Mouse (Mus musculus) heart, embryonic 14.5 days (tissue): Measurements from ENCODE around the gene Olfr1197. TPM values are rescaled to one million over a fixed set of nuclear protein-coding genes. Genes with fewer than 3 reads are reported as not detected.

ENCODE experiments used
- ATAC-seq: fragments of 200-750 bp; cut with Nextera tagmentation; 2 replicates; pipeline ENCODE4 v1.8.0; 2017; ENCODE audit warnings: low read depth, moderate TSS enrichment; ENCODE audit not compliant: insufficient number of reproducible peaks, insufficient read depth, low FRiP score
- H3K27ac ChIP-seq, 2 experiments: fragments of 200-500 bp in 1 of 2; fragments of 300-500 bp in 1 of 2; sonication (generic) in 1 of 2; replicated peaks in 1 of 2; 2 replicates each; pipeline ENCODE4 v1.5.1; 2012 to 2014; ENCODE audit warnings: low read depth in 2 of 2, low read length in 2 of 2, control low read depth in 1 of 2, mild to moderate bottlenecking in 1 of 2, mixed read lengths in 1 of 2; ENCODE audit not compliant: control insufficient read depth in 1 of 2, insufficient read depth in 1 of 2
- H3K27me3 ChIP-seq: fragments of 300-500 bp; sonication (generic); 2 replicates; pipeline ENCODE4 v1.6.1; 2014; ENCODE audit warnings: mild to moderate bottlenecking, low read length, control low read depth; ENCODE audit not compliant: control insufficient read depth, insufficient read depth
- H3K36me3 ChIP-seq: fragments of 300-500 bp; sonication (generic); 2 replicates; pipeline ENCODE4 v1.6.1; 2014; ENCODE audit warnings: mild to moderate bottlenecking, control low read depth, low read length, mixed read lengths; ENCODE audit not compliant: control insufficient read depth, insufficient read depth
- H3K4me1 ChIP-seq, 2 experiments: fragments of 200-500 bp in 1 of 2; fragments of 300-500 bp in 1 of 2; sonication (generic) in 1 of 2; 2 replicates each; pipeline ENCODE4 v1.6.1; 2012 to 2014; ENCODE audit warnings: low read length in 2 of 2, control low read depth in 1 of 2, mixed read lengths in 1 of 2; ENCODE audit not compliant: control insufficient read depth in 2 of 2, insufficient read depth in 2 of 2
- H3K4me2 ChIP-seq: fragments of 300-500 bp; sonication (generic); 2 replicates; pipeline ENCODE4 v1.6.1; 2014; ENCODE audit warnings: mild to moderate bottlenecking, low read length
- H3K4me3 ChIP-seq, 2 experiments: fragments of 200-500 bp in 1 of 2; fragments of 300-500 bp in 1 of 2; sonication (generic) in 1 of 2; 2 replicates each; pipeline ENCODE4 v1.5.1; 2012 to 2014; ENCODE audit warnings: low read length in 2 of 2, mild to moderate bottlenecking in 2 of 2, control low read depth in 1 of 2, low read depth in 1 of 2, moderate library complexity in 1 of 2; ENCODE audit not compliant: control insufficient read depth in 1 of 2, insufficient read depth in 1 of 2
- H3K9ac ChIP-seq: fragments of 300-500 bp; sonication (generic); 2 replicates; pipeline ENCODE4 v1.6.1; 2014; ENCODE audit warnings: mild to moderate bottlenecking, low read length
- H3K9me3 ChIP-seq: fragments of 300-500 bp; sonication (generic); 2 replicates; pipeline ENCODE4 v1.6.1; 2016; ENCODE audit warnings: low read length, control low read depth; ENCODE audit not compliant: control insufficient read depth
- WGBS: fragments of 180-500 bp; shearing (Covaris S2); extraction: QIAGEN DNeasy Blood & Tissue Kit; methylation state at CpG from one replicate; pipeline ENCODE4 v1.1.7; 2014; 5-methylcytosine and 5-hydroxymethylcytosine counted together
- polyA plus RNA-seq: library from polyadenylated mRNA; unstranded; fragments of >200 nt; fragmentation: Nextera tagmentation; extraction: Ambion mirVana; gene quantifications from 2 replicates; pipeline ENCODE4 v1.2.1, GENCODE M21; 2014

Olfr1197 gene
- not detected in 2 replicates for polyA plus RNA-seq

DNA sequence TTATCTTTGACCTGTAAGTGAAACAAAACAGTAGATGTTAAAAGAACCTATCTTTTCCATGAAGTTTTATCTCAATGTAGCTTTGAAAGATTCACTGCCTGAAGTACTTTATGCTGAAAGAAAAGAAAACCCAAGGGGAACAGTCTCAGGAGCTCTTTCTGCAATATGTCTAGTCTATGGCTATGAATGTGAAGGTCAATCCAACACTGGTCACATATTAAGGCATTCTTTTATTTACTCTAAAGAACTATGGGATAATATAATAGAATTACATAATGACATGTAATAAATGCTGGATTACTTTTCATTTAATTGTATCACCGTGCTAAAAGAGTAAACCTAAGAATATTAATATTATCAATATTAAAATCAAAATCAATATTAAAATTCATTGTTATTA lies at the start of gene Olfr1197:
Gene Olfr1197 (minus strand): TSS at position 101 of the 400 bp plus-strand sequence.
- Histone ChIP-seq H3K27ac (no peak within 1 kb of the TSS), H3K4me1 (no peaks in the 10 kb centered on the region), H3K9ac (no peak within 1 kb of the TSS), H3K4me3 (no peak within 1 kb of the TSS), H3K4me2 (no peak within 1 kb of the TSS), H3K27me3 (no peaks in the 10 kb centered on the region), H3K36me3 (no peaks in the 10 kb centered on the region), H3K9me3 (no peaks in the 10 kb centered on the region)
- ATAC-seq, result no peak
- 75% methylated on average over 1 of the region's 1 CpGs for WGBS

DNA sequence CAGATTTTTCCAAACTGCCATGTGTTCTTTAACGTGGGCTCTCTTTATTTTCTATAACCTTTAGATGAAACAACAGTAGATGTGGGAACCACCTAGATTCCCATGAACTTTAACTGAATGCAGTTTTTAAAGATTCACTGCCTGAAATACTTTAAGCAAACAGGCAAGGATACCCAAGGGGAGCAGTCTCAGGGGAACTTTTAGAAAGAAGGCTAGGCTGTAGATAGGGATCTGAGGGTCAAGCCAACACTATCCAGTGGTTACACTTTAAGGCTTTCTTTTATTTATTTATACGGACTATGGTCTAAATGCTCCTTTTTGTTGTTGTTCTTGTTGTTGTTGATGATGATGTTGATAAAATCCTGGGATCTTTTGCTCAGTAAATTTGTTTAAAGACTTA lies 38.2 kb upstream of the Olfr1197 start, which contains the start of gene Olfr1200:
Gene Olfr1200 (minus strand): TSS at position 101 of the 400 bp plus-strand sequence.
- ATAC-seq, result no peak
- Histone ChIP-seq H3K4me2 (no peak within 1 kb of the TSS), H3K36me3 (no peaks in the 10 kb centered on the region), H3K27me3 (no peaks in the 10 kb centered on the region), H3K9me3 (no peaks in the 10 kb centered on the region), H3K27ac (no peak within 1 kb of the TSS), H3K4me3 (no peak within 1 kb of the TSS), H3K4me1 (no peaks in the 10 kb centered on the region), H3K9ac (no peak within 1 kb of the TSS)
- 65% methylated on average over 2 of the region's 2 CpGs for WGBS

DNA sequence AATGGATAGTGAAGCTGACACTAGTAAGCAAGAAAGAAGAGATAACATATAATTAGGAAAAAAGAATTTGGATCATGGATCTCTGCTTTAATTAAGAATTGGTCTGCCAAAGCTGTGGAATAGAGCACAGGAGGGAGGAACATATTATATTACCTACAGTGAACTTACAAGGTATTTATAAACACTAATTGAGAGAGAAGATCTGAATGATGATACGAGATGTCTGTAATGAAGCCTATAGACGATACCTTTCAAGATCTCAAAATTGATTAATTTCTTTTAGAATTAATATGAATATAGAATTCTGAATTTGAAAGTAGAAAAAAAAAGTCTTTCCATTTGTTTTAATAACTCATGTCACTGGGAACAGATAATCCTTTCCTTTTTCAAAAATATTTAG lies 28.2 kb upstream of the Olfr1197 start, which contains the start of gene Olfr1199:
Gene Olfr1199 (minus strand): TSS at position 101 of the 400 bp plus-strand sequence.
- Histone ChIP-seq H3K4me3 (no peak within 1 kb of the TSS), H3K27me3 (no peaks in the 10 kb centered on the region), H3K4me2 (no peak within 1 kb of the TSS), H3K36me3 (no peaks in the 10 kb centered on the region), H3K9ac (no peak within 1 kb of the TSS), H3K4me1 (no peaks in the 10 kb centered on the region), H3K27ac (no peak within 1 kb of the TSS), H3K9me3 (no peaks in the 10 kb centered on the region)
- ATAC-seq, result no peak
- WGBS, result 83% methylated on average over 2 of the region's 2 CpGs

DNA sequence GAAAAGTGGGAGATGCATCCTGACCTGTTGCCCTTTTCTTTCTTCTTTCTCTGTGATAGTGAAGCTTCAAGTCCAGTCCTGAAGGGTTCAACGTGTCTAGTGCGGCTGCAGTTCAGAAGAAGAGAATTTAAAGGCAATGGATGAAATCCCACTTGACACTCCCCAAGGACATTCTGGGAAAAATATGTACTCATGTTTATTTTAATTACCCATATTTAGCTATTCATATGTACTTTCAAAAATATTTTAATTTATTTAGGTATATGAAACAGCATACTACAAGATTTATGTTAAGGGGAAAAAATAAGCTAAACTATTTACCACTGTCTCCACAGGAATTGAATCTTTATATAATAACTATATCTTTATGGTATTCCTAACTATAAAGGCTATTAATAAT lies 19.1 kb upstream of the Olfr1197 start, which contains the start of gene Olfr1198:
Gene Olfr1198 (minus strand): TSS at position 101 of the 400 bp plus-strand sequence.
- 74% methylated on average over 2 of the region's 2 CpGs for WGBS
- Histone ChIP-seq H3K4me1 (no peaks in the 10 kb centered on the region), H3K4me3 (no peak within 1 kb of the TSS), H3K27me3 (no peaks in the 10 kb centered on the region), H3K36me3 (no peaks in the 10 kb centered on the region), H3K9me3 (no peaks in the 10 kb centered on the region), H3K4me2 (no peak within 1 kb of the TSS), H3K9ac (no peak within 1 kb of the TSS), H3K27ac (no peak within 1 kb of the TSS)
- no peak for ATAC-seq

DNA sequence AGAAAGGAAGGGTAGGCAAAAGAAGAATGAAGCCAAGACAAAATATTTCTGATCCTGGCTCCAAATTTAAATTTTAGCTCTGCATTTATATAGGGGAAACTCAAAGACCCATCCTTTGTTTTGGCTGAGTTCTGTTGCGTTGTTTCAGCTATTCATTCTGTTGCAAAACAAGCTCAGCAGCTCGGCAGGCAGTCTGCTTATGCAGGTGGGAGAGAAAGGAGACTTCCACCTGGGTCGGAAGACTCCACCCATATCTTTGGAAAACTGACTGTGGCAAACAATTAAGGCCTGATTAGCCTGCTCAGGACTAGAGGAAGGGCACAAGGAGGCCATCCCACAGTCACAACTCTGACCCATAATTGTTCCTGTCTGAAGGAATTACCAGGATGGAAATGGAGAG lies 11.2 kb upstream of the Olfr1197 start:
- Histone ChIP-seq H3K4me2 (no peak overlapping the region), H3K4me1 (no peaks in the 10 kb centered on the region), H3K4me3 (no peak overlapping the region), H3K9ac (no peak overlapping the region), H3K9me3 (no peaks in the 10 kb centered on the region), H3K36me3 (no peaks in the 10 kb centered on the region), H3K27ac (no peak overlapping the region), H3K27me3 (no peaks in the 10 kb centered on the region)
- 62% methylated on average over 3 of the region's 3 CpGs for WGBS
- no peak for ATAC-seq

DNA sequence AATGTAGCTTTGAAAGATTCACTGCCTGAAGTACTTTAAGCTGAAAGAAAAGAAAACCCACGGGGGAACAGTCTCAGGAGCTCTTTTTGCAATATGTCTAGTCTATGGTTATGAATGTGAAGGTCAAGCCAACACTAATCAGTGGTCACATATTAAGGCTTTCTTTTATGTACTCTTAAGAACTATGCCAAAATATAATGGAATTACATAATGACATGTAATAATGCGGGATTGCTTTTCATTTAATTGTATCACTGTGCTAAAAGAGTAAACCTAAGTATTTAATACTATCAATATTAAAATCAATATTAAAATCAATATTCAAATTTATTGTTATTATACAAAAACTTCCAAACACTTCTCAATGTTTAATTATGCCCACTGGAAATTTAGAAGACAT lies 27.7 kb downstream of the Olfr1197 start, which contains the start of gene Olfr1196:
Gene Olfr1196 (minus strand): TSS at position 101 of the 400 bp plus-strand sequence.
- Histone ChIP-seq H3K9me3 (no peaks in the 10 kb centered on the region), H3K9ac (no peak within 1 kb of the TSS), H3K4me2 (no peak within 1 kb of the TSS), H3K27me3 (no peaks in the 10 kb centered on the region), H3K4me1 (no peaks in the 10 kb centered on the region), H3K36me3 (no peaks in the 10 kb centered on the region), H3K27ac (no peak within 1 kb of the TSS), H3K4me3 (no peak within 1 kb of the TSS)
- 75% methylated on average over 2 of the region's 2 CpGs for WGBS
- no peak for ATAC-seq

DNA sequence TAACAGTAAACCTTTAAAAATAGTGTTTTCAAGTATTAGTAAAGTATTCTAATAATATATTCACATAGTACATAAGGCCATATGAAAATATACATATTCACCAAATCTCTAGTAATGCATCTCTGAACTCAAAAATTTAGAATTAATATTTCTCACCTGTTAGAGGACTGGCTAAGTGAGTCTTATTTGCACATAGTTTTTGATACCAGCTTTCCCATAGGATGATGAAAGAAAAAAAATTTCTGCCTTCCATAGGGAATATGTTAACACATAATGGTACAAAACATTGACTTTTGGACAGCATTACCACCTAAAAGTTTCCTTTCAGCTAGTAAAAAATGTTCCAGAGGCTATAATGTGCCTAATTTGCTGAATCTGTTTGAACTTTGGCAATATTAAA lies 43.1 kb downstream of the Olfr1197 start, which contains the start of gene Olfr1195:
Gene Olfr1195 (minus strand): TSS at position 101 of the 400 bp plus-strand sequence.
- ATAC-seq, result no peak
- Histone ChIP-seq H3K27ac (no peak within 1 kb of the TSS), H3K4me2 (no peak within 1 kb of the TSS), H3K9me3 (no peaks in the 10 kb centered on the region), H3K9ac (no peak within 1 kb of the TSS), H3K4me1 (no peaks in the 10 kb centered on the region), H3K36me3 (no peaks in the 10 kb centered on the region), H3K27me3 (no peaks in the 10 kb centered on the region), H3K4me3 (no peak within 1 kb of the TSS)
